Mouse (Mus musculus): ENCODE measurements around the gene Psma7. TPM values are rescaled to one million over a fixed set of nuclear protein-coding genes. Genes with fewer than 3 reads are reported as not detected.

The Psma7 gene
- polyA plus RNA-seq, 1 experiment from 2014 or later, result 612 TPM

DNA sequence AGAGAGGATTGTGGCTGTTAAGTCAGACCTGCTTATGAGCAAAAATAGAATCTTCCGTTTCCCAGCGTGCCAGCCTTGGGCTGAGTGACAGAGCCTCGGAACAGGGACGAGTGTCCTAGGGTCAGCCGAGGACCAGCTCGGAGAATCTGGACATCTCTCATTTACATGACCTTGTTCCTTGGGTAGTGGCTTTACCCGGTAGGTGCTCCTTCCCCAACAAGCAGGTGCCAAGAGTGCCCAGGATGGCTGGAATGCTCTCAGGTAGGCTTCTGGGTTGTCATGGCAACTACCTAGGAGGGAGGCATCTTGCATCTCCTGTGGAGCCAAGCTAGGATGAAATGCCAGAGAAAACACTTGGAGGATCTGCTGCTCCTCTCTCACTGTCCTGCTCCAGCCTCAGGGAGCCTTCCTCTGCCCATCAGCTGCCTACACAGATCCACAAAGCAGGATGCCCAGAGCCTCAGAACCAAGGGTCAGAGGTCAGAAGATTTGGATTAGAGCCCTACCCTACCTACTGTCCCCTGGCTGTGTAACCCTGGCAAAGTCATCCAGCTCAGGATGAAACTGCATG, 22.1 kb downstream of the Psma7 start:
- Histone ChIP-seq H3K4me1 (peaks cover 34% of the 10 kb centered on the region), H3K27ac (no peak overlapping the region), H3K4me3 (no peak overlapping the region), H3K9me3 (no peaks in the 10 kb centered on the region), H3K36me3 (no peaks in the 10 kb centered on the region), H3K4me2 (replicated peaks) (no peak overlapping the region), H3K27me3 (peaks cover 46% of the 10 kb centered on the region), H3K9ac (no peak overlapping the region)
- 77% methylated on average over 7 of the region's 7 CpGs for WGBS
- no peak for ATAC-seq (ENCODE audit: low FRiP score, low read depth)

DNA sequence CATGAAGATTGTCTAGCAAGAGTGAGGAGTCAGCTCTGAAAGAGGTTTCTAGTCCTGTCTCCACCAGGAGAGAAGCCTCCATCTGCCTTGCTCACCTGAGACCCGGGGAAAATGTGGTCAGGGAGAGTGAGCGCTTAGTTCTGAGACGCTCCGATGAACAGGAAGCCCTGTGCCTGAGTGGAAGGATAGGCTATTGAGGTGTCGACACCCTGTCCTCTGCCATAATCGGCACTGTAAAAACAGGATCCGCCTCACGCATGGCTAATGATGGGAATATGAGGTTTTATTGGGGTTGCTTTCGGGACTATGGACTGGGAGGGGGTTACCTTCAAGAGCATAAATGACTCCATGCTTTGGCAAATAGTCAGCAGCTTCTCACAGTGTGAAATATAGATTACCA, 23.7 kb downstream of the Psma7 start:
- Histone ChIP-seq H3K4me2 (replicated peaks) (no peak overlapping the region), H3K27me3 (peaks cover 45% of the 10 kb centered on the region), H3K9me3 (no peaks in the 10 kb centered on the region), H3K4me3 (no peak overlapping the region), H3K27ac (no peak overlapping the region), H3K9ac (no peak overlapping the region), H3K36me3 (no peaks in the 10 kb centered on the region), H3K4me1 (peaks cover 32% of the 10 kb centered on the region)
- no peak for ATAC-seq (ENCODE audit: low FRiP score, low read depth)
- WGBS, result 68% methylated on average over 9 of the region's 9 CpGs

DNA sequence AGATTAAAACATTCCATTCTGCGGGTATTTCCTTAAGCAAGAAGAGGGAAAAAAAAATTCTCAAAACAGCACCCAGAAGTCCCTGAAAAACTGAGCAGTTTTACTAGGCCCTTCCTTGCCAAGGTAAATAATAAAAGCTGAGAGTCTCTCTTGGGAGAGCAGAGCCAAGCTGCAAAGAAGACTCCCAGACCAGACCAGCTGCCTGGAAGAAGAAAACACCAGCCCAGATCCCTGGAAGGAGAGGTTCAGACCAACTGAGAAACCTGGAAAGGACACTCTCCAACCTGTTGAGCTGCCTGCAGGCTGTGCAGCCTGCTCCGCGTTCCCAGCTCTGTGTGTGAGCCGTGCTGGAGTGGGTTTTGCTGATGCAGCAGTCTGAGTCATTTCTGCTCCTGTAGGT, 24.6 kb downstream of the Psma7 start:
- Histone ChIP-seq H3K4me3 (no peak overlapping the region), H3K27ac (no peak overlapping the region), H3K27me3 (peaks cover 35% of the 10 kb centered on the region), H3K4me2 (replicated peaks) (no peak overlapping the region), H3K36me3 (no peaks in the 10 kb centered on the region), H3K9me3 (no peaks in the 10 kb centered on the region), H3K9ac (no peak overlapping the region), H3K4me1 (peaks cover 30% of the 10 kb centered on the region)
- no peak for ATAC-seq (ENCODE audit: low FRiP score, low read depth)
- WGBS, result 50% methylated on average over 4 of the region's 4 CpGs

DNA sequence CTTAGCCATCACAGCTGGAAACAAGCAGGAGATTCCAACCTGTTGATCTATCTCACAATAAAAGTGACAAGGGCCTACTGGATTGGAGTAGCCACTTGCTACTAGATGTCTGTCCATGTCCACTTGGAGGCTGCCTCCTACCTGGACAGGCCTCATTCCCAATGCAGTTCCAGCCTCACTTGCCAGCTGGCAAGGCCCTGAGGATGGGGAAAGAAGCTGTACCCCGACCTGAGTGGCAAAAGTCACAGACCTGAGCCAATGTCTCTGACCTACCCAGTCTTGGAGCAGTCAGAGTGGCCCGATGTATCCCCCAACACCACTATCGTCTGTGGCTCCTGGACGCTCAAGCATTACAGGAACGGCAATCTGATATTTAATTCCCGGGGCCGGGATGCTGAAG, 28.5 kb downstream of the Psma7 start:
- 91% methylated on average over 7 of the region's 7 CpGs for WGBS
- H3K36me3 ChIP-seq, result no peaks in the 10 kb centered on the region
- H3K9ac ChIP-seq, result no peak overlapping the region
- H3K4me2 ChIP-seq (replicated peaks), result no peak overlapping the region
- no peak overlapping the region for H3K27ac ChIP-seq
- peaks cover 7% of the 10 kb centered on the region; the same call in 1 of the 2 replicates for H3K9me3 ChIP-seq
- peaks cover under 1% of the 10 kb centered on the region; the same call in 1 of the 2 replicates for H3K27me3 ChIP-seq
- no peak overlapping the region for H3K4me3 ChIP-seq
- H3K4me1 ChIP-seq, result peaks cover 22% of the 10 kb centered on the region
- ATAC-seq (ENCODE audit: low FRiP score, low read depth), result no peak

DNA sequence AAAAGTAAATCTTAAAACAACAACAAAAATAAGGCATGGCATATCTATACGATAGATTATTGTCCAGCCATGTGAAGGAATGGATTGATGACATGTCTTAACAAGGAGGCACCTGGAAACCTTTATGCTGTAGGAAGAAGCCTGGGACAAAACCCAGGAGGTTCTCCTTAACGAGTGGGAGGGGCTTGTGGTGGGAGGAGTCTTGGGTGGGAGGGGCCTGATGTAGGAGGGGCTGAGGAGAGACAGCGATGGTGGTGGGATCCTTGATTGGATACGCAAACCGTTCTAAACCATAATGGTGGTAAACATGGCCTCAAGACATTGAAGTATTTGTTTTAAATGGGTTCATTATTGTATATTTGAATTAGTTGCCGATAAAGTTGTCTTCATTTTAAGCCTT, 30.9 kb downstream of the Psma7 start:
- Histone ChIP-seq H3K4me2 (replicated peaks) (no peak overlapping the region), H3K4me3 (no peak overlapping the region), H3K36me3 (no peaks in the 10 kb centered on the region), H3K27ac (no peak overlapping the region), H3K9me3 (peaks cover 7% of the 10 kb centered on the region; the same call in 1 of the 2 replicates), H3K27me3 (0 out of 2 replicates have a peak, but pooled peaks cover 3% of the 10 kb centered on the region), H3K4me1 (no peaks in the 10 kb centered on the region), H3K9ac (no peak overlapping the region)
- no peak for ATAC-seq (ENCODE audit: low FRiP score, low read depth)
- WGBS, result 84% methylated on average over 6 of the region's 6 CpGs

DNA sequence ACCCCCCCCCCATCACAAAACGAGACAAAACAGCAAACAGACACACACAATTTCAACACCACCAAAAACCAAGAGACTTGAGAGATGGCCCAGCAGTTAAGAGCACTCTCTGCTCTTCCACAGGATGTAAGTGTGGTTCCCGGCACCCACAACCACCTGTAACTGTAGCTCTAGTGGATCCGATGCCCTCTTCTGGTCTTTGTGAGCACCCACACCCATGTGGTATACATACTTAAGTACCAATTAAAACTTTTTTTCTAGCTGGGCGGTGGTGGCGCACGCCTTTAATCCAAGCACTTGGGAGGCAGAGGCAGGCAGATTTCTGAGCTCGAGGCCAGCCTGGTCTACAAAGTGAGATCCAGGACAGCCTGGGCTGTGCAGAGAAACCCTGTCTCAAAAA, 31.5 kb downstream of the Psma7 start:
- no peaks in the 10 kb centered on the region for H3K36me3 ChIP-seq
- 93% methylated on average over 7 of the region's 7 CpGs for WGBS
- no peaks in the 10 kb centered on the region; the same call in 1 of the 2 replicates for H3K4me1 ChIP-seq
- no peak for ATAC-seq (ENCODE audit: low FRiP score, low read depth)
- H3K27me3 ChIP-seq, result 0 out of 2 replicates have a peak, but pooled peaks cover 4% of the 10 kb centered on the region
- no peak overlapping the region for H3K27ac ChIP-seq
- H3K4me3 ChIP-seq, result no peak overlapping the region
- H3K9ac ChIP-seq, result no peak overlapping the region
- peaks cover 7% of the 10 kb centered on the region; the same call in 1 of the 2 replicates for H3K9me3 ChIP-seq
- no peak overlapping the region for H3K4me2 ChIP-seq (replicated peaks)

DNA sequence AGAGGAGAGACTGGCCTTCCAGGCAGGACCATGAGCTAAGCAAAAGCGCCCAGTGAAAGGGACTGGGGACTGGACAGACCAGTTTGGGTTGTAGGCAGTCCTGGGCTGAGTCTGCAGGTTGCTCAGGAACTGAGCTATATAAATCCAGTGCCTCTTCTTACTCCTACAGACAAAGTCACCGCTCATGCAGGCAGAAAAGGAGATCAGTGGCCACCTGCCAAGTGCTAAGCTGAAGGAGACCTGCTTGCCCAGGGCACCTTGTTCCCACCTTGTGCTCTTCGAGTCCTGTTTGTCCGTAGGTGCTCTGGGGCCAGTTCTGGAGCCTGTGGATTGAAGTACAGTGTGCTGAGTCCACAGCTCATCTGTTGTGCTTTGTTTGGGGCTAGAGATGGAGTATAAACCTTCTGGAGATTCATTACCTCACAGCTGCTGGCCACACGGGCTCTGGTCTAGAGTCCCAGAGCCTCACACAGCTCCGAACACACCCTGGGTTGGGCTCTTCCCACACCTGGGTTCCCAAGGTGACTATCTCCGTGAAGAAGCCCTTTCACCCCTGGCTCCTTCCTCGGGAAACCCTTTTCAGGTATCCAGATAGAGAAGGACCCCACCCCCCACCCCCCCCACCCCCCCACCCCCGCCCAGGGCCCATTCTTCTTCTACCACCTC, 35.7 kb downstream of the Psma7 start:
- H3K4me1 ChIP-seq, result no peaks in the 10 kb centered on the region; the same call in 1 of the 2 replicates
- no peak overlapping the region for H3K27ac ChIP-seq
- WGBS, result 47% methylated on average over 8 of the region's 9 CpGs
- no peak for ATAC-seq (ENCODE audit: low FRiP score, low read depth)
- H3K9me3 ChIP-seq, result peaks cover 7% of the 10 kb centered on the region; the same call in 1 of the 2 replicates
- no peak overlapping the region for H3K4me3 ChIP-seq
- no peak overlapping the region for H3K4me2 ChIP-seq (replicated peaks)
- H3K27me3 ChIP-seq, result 0 out of 2 replicates have a peak, but pooled peaks cover 4% of the 10 kb centered on the region
- H3K36me3 ChIP-seq, result no peaks in the 10 kb centered on the region
- H3K9ac ChIP-seq, result no peak overlapping the region

DNA sequence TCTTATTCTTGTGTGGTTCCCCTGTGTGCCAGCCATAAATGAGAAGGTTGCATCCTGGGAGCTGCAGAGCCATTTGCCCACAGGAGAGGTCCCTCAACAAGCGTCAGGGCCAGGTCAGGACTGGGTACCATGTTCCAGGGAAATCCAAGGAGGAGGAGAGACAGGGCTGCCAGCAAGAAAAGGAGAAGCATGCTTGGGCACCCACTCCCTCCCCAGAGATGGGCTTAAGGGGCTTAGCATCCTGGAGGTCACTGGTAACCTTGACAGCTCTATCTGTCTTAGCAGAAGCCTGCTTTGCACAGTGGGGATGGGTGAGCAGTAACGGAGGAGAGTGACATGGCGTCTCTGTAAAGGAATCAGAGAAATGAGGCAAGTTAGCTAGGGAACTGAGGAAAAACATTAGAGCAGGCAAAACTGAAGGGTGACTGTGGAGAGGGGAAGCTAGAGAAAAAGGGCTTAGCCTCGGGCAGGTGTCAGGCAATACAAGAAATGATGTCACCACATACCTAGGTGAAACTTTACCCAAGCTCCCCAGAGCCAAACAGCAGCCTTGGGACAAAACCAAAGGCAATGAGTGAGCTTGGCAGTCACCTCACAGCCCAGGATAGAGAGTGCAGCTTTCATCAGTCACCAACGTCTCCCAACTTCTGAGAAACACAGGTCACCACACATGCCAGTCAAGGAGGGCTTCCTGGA, 36.4 kb downstream of the Psma7 start:
- ATAC-seq (ENCODE audit: low FRiP score, low read depth), result no peak
- WGBS, result 60% methylated on average over 5 of the region's 5 CpGs
- H3K27ac ChIP-seq, result no peak overlapping the region

DNA sequence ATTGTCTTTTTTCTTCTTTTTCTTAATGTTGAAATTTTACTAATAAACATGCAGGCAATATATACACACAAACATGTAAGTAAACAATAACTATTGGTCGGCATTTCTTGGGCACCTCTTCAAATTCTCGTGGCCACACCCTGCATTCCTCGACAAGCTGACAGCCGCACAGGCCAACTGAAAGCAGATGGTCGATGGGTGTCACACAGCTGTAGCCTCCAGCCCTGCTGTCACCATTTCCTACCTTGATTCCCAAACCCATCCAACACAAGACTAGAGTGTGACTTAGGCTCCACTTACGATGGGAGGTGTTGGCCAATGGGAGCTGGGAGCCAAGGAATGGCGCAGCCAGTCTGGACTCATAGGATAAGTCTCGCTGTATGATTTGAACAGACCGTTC, 40.6 kb downstream of the Psma7 start:
- no peak overlapping the region for H3K27ac ChIP-seq
- no peaks in the 10 kb centered on the region for H3K9me3 ChIP-seq
- ATAC-seq (ENCODE audit: low FRiP score, low read depth), result no peak
- no peaks in the 10 kb centered on the region for H3K36me3 ChIP-seq
- H3K4me3 ChIP-seq, result no peak overlapping the region
- no peak overlapping the region for H3K4me2 ChIP-seq (replicated peaks)
- no peak overlapping the region for H3K9ac ChIP-seq
- 83% methylated on average over 9 of the region's 9 CpGs for WGBS
- H3K27me3 ChIP-seq, result peaks cover 4% of the 10 kb centered on the region; the same call in 1 of the 2 replicates
- no peaks in the 10 kb centered on the region; the same call in 1 of the 2 replicates for H3K4me1 ChIP-seq

More for the DNA sequence above, 36.4 kb downstream of the Psma7 start:
- Histone ChIP-seq H3K27me3 (0 out of 2 replicates have a peak, but pooled peaks cover 4% of the 10 kb centered on the region), H3K9me3 (peaks cover 5% of the 10 kb centered on the region; the same call in 1 of the 2 replicates), H3K36me3 (no peaks in the 10 kb centered on the region), H3K4me2 (replicated peaks) (no peak overlapping the region), H3K4me3 (no peak overlapping the region), H3K9ac (no peak overlapping the region), H3K4me1 (no peaks in the 10 kb centered on the region; the same call in 1 of the 2 replicates)

DNA sequence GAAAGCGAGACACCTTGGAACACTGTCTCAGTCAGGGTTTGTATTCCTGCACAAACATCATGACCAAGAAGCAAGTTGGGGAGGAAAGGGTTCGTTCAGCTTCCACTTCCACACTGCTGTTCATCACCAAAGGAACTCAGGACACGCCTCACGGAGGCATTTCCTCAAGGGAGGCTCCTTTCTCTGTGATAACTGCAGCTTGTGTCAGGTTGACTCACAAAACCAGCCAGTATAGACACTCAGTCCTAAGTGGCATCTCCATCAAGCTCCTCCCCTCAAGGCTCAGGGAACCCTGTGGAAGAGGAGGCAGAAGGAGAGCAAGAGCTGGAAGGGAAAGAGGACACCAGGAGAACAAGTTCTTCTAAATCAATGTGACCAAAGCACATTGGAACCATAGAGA, 43.8 kb downstream of the Psma7 start:
- whole genome bisulfite sequencing, result 79% methylated on average over 4 of the region's 4 CpGs
- Histone ChIP-seq H3K4me3 (no peak overlapping the region), H3K4me1 (no peaks in the 10 kb centered on the region), H3K9me3 (no peaks in the 10 kb centered on the region), H3K36me3 (no peaks in the 10 kb centered on the region), H3K27ac (no peak overlapping the region), H3K4me2 (replicated peaks) (no peak overlapping the region), H3K9ac (no peak overlapping the region), H3K27me3 (no peaks in the 10 kb centered on the region; the same call in 1 of the 2 replicates)
- ATAC-seq (ENCODE audit: low FRiP score, low read depth), result no peak

DNA sequence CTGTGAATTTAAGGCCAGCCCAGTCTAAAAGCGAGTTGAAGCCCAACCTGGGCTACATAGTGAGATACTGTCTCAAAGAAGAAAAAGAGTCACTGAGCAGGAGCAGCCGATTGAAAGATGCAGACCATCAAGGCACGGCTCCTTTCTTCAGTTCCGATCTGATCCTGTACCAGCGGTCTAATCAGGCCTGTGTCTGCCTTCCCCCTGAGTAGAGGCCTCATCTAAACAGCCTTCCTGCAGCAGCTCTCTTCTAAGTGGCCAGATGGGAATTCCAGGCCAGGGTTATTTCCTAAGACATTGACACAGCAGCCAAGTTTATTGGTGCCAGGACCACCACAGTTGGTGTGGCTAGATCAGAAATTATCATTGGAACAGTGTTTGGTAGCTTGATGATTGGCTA, 49.2 kb downstream of the Psma7 start:
- no peak for ATAC-seq (ENCODE audit: low FRiP score, low read depth)
- Histone ChIP-seq H3K27me3 (no peaks in the 10 kb centered on the region), H3K4me3 (no peak overlapping the region), H3K4me1 (no peaks in the 10 kb centered on the region), H3K4me2 (replicated peaks) (no peak overlapping the region), H3K27ac (no peak overlapping the region), H3K9ac (no peak overlapping the region), H3K9me3 (no peaks in the 10 kb centered on the region), H3K36me3 (no peaks in the 10 kb centered on the region)
- WGBS, result 68% methylated on average over 5 of the region's 5 CpGs

DNA sequence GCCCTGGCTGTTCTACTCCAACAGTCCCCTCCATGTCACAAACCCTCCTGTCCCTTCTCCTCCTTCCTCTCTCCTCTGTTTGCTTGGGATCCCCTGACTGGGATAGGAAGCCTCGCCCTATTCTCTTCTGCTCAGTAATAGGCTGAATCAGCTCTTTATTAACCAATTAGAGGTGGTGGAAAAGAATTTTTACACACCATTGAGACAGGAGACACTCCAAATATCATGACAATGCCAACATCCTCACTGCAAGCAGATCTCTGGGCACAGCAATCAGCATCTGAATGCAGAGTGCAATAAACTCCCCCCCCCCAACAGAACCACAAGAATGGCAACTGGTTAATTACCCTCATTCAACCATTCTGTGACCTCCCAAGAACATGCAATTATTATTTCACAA, 53.1 kb downstream of the Psma7 start:
- WGBS, result 71% methylated on average over 1 of the region's 1 CpGs
- H3K9me3 ChIP-seq, result no peaks in the 10 kb centered on the region
- no peak overlapping the region for H3K27ac ChIP-seq
- no peaks in the 10 kb centered on the region for H3K36me3 ChIP-seq
- H3K27me3 ChIP-seq, result no peaks in the 10 kb centered on the region
- H3K4me2 ChIP-seq (replicated peaks), result no peak overlapping the region
- H3K4me3 ChIP-seq, result no peak overlapping the region
- peaks cover 4% of the 10 kb centered on the region; the same call in 1 of the 2 replicates for H3K4me1 ChIP-seq
- no peak overlapping the region for H3K9ac ChIP-seq
- ATAC-seq (ENCODE audit: low FRiP score, low read depth), result no peak
